Mouse (Mus musculus) stomach, embryonic 16.5 days (tissue): ENCODE data around the gene Hnrnpa1. TPM values are rescaled to one million over a fixed set of nuclear protein-coding genes. Genes with fewer than 3 reads are reported as not detected.

ENCODE experiments used
- ATAC-seq: fragments of 200-750 bp; cut with Nextera tagmentation; 2 replicates; pipeline ENCODE4 v1.8.0; 2017; ENCODE audit warnings: moderate number of reproducible peaks, moderate TSS enrichment; ENCODE audit not compliant: insufficient read depth, low FRiP score
- H3K27ac ChIP-seq: fragments of 300-500 bp; sonication (generic); 2 replicates; pipeline ENCODE4 v1.5.1; 2014; ENCODE audit warnings: low read length
- H3K27me3 ChIP-seq: fragments of 300-500 bp; sonication (generic); 2 replicates; pipeline ENCODE4 v1.6.1; 2014; ENCODE audit warnings: low read length, control low read depth, mixed read lengths; ENCODE audit not compliant: control insufficient read depth, insufficient read depth
- H3K36me3 ChIP-seq: fragments of 300-500 bp; sonication (generic); 2 replicates; pipeline ENCODE4 v1.6.1; 2014; ENCODE audit warnings: low read length; ENCODE audit not compliant: control insufficient read depth, insufficient read depth
- H3K4me1 ChIP-seq: fragments of 300-500 bp; sonication (generic); 2 replicates; pipeline ENCODE4 v1.6.1; 2014; ENCODE audit warnings: low read length, control low read depth, mixed read lengths; ENCODE audit not compliant: control insufficient read depth, insufficient read depth
- H3K4me2 ChIP-seq: fragments of 300-500 bp; sonication (generic); 2 replicates; pipeline ENCODE4 v1.6.1; 2014; ENCODE audit warnings: low read depth, low read length, mixed read lengths
- H3K4me3 ChIP-seq: fragments of 300-500 bp; sonication (generic); replicated peaks from 2 replicates; pipeline ENCODE4 v1.5.1; 2014; ENCODE audit warnings: mild to moderate bottlenecking, low read length
- H3K9ac ChIP-seq: fragments of 300-500 bp; sonication (generic); 2 replicates; pipeline ENCODE4 v1.6.1; 2014; ENCODE audit warnings: low read length
- H3K9me3 ChIP-seq: fragments of 300-500 bp; sonication (generic); replicated peaks from 2 replicates; pipeline ENCODE4 v1.6.1; 2016; ENCODE audit warnings: low read length, control low read depth; ENCODE audit not compliant: control insufficient read depth
- WGBS: fragments of 180-500 bp; shearing (Covaris S2); extraction: QIAGEN DNeasy Blood & Tissue Kit; methylation state at CpG from one replicate; pipeline ENCODE4 v1.1.7; 2014; 5-methylcytosine and 5-hydroxymethylcytosine counted together
- polyA plus RNA-seq: library from polyadenylated mRNA; unstranded; fragments of >200 nt; fragmentation: Nextera tagmentation; extraction: Ambion mirVana; gene quantifications from 2 replicates; pipeline ENCODE4 v1.2.1, GENCODE M21; 2015

Hnrnpa1 gene
- 525 and 529 TPM in 2 replicates for polyA plus RNA-seq

- Histone ChIP-seq H3K36me3 (peaks cover 20% of the 10 kb centered on the region), H3K27me3 (no peaks in the 10 kb centered on the region), H3K27ac (peak within 1 kb of the TSS; percentile 94), H3K9me3 (no peaks in the 10 kb centered on the region), H3K4me1 (peaks cover 25% of the 10 kb centered on the region), H3K9ac (peak within 1 kb of the TSS; percentile 83), H3K4me2 (peak within 1 kb of the TSS; percentile 72), H3K4me3 (peak within 1 kb of the TSS; percentile 66)
- WGBS: under 1% methylated on average over 47 of the region's 47 CpGs
- peak; percentile 92 for ATAC-seq
These were observed at the start of gene Hnrnpa1 for GRCm38 (mm10) chr15:103240160-103241028. TSS of gene Hnrnpa1 (plus strand) at chr15:103240432.

DNA sequence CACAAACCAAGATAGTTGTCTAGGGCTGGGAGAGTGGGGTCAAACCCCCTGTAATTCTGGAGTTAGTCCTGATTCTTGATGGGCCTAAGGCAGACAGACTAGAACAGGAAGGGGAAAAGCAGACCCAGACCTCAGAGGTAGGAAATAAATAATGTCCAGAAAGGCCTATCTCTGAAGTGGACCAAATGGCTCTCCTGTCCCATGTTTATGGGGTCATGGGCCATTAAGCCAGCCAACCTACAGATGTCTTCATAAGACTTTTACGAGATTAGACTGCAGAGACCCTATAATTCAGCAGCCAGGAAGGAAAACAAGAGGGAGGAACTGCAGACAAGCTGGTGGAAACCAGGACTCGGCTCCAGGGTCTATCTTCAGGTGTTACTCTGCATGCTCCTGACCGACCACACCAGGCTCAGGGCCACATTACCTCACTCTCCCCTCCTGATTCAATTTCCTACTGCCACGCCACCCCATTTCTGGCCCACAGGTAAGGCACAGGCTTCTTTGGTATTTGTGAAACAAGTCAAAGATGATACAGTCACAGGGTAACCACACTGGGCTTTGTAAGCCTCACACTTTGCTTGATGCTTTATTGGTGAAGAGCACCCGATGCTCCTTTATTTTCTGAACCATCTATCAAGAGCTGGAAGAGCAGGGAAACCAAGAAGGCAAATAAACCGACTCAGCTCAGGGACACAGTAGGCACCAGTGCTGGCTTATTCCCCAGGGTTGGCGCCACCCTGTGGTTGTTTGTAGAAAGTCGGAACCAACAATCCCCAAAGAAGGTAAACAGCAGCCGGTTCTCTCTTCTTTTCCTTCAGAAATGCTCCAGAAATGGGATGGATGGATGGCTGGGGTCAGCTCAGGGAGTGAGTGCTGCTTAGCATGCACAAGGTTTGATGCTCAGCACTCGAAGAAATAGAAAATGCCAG is 49.4 kb upstream of the Hnrnpa1 start:
- no peaks in the 10 kb centered on the region for H3K27me3 ChIP-seq
- no peak overlapping the region for H3K4me3 ChIP-seq
- no peak overlapping the region for H3K27ac ChIP-seq
- 60% methylated on average over 10 of the region's 10 CpGs for WGBS
- H3K4me1 ChIP-seq: no peaks in the 10 kb centered on the region
- H3K9me3 ChIP-seq: no peaks in the 10 kb centered on the region
- no peak overlapping the region for H3K9ac ChIP-seq
- no peaks in the 10 kb centered on the region for H3K36me3 ChIP-seq
- H3K4me2 ChIP-seq: no peak overlapping the region
- no peak for ATAC-seq

- H3K36me3 ChIP-seq: no peaks in the 10 kb centered on the region
These were observed 46.6 kb upstream of the Hnrnpa1 start for GRCm38 (mm10) chr15:103193606-103194005.

DNA sequence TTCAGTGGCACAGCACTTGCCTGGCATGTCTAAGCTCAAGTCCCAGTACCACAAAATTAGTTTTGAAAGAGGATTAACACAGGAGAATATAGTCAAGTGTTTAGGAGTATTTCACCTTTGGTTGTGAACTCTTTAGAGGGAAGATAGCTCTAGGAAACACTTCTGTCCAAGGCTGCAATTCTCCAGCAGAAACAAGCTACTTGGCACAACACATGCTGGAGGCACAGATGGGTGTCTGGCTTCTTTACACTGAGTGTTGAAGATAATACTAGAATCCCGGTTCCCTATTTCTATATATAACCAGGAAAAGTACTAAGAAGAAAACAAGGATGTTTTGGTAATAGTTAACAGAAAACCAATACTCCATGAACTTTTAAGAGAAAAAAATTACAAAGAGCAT is 43.4 kb upstream of the Hnrnpa1 start:
- Histone ChIP-seq H3K27me3 (no peaks in the 10 kb centered on the region), H3K9me3 (no peaks in the 10 kb centered on the region), H3K9ac (no peak overlapping the region), H3K4me2 (no peak overlapping the region), H3K4me1 (no peaks in the 10 kb centered on the region), H3K4me3 (no peak overlapping the region), H3K36me3 (peaks cover 7% of the 10 kb centered on the region; the same call in 1 of the 2 replicates), H3K27ac (no peak overlapping the region)
- 76% methylated on average over 1 of the region's 1 CpGs for WGBS
- ATAC-seq: no peak

More at GRCm38 (mm10) chr15:103193606-103194005, 46.6 kb upstream of the Hnrnpa1 start:
- Histone ChIP-seq H3K9me3 (no peaks in the 10 kb centered on the region), H3K4me3 (no peak overlapping the region), H3K27me3 (no peaks in the 10 kb centered on the region), H3K9ac (no peak overlapping the region), H3K4me2 (no peak overlapping the region), H3K27ac (no peak overlapping the region), H3K4me1 (no peaks in the 10 kb centered on the region)
- WGBS: 72% methylated on average over 2 of the region's 2 CpGs
- no peak for ATAC-seq

DNA sequence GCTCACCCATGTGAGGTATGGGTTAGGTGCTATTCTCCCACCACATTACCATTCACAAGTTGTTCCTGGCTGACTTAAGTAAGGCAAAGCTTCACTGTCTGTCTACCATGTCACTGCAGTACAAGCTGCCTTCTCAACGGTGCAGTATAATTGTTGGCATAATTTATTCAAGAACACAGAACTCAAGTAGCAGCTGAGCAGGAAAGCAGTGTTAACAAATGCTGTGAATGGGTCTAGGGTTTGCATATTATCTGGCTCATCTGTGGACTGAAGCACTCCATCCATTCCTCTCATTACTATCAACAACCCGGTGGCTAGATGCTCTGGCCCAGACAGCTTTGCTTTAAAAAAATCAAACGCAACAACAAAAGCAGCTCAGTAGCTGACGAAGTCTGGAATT is 42.4 kb upstream of the Hnrnpa1 start:
- H3K27ac ChIP-seq: no peak overlapping the region
- H3K9me3 ChIP-seq: no peaks in the 10 kb centered on the region
- no peak overlapping the region for H3K9ac ChIP-seq
- peaks cover 3% of the 10 kb centered on the region; the same call in 1 of the 2 replicates for H3K4me1 ChIP-seq
- no peak overlapping the region for H3K4me2 ChIP-seq
- H3K27me3 ChIP-seq: no peaks in the 10 kb centered on the region
- H3K36me3 ChIP-seq: peaks cover 7% of the 10 kb centered on the region; the same call in 1 of the 2 replicates
- ATAC-seq: no peak
- WGBS: 82% methylated on average over 4 of the region's 4 CpGs
- no peak overlapping the region for H3K4me3 ChIP-seq

DNA sequence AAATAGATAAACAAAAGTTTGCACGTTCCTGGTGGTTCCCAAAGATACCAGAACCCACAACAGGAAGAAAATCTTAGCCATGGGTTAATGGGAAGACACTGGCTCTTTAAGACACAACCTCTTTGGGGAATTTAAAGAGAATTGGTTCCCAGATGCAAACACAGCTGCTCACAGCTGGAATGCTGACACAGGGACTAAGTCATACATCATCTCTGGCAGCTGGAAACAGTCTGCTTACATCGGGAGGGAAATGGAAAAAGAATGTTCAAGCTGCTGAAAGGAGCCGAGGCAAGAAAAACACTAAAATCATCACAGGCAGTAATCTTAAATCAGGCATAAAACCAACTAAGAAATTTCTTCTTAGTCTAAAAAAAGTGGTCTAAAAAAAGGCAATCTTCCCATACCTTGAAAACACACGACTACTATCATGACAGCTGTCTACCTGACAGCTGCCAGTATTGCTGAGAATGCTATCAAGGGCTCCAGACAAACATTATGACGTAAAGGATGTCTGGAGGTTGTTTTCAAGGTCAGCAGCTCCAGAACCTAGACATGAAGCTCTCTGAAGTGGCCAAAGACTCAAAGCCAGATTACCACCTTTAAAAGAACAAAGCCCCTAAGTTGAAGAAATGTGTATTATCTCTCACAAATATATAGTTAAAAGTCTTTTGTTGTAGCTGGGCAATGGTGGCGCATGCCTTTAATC is 38.0 kb upstream of the Hnrnpa1 start:
- peak; percentile 81 for ATAC-seq

GRCm38 (mm10) chr15:103205156-103205555 is 35.1 kb upstream of the Hnrnpa1 start:
- H3K27ac ChIP-seq: no peak overlapping the region
- H3K9ac ChIP-seq: no peak overlapping the region
- 49% methylated on average over 2 of the region's 2 CpGs for WGBS
- H3K27me3 ChIP-seq: no peaks in the 10 kb centered on the region
- no peak overlapping the region for H3K4me2 ChIP-seq
- H3K36me3 ChIP-seq: peaks cover 8% of the 10 kb centered on the region; the same call in 1 of the 2 replicates
- H3K9me3 ChIP-seq: no peaks in the 10 kb centered on the region
- H3K4me1 ChIP-seq: peaks cover 3% of the 10 kb centered on the region; the same call in 1 of the 2 replicates
- ATAC-seq: no peak
- H3K4me3 ChIP-seq: no peak overlapping the region

More for the DNA sequence above, 38.0 kb upstream of the Hnrnpa1 start:
- Histone ChIP-seq H3K27me3 (no peaks in the 10 kb centered on the region), H3K4me2 (peak overlapping the region; percentile 9; the same call in 1 of the 2 replicates), H3K9ac (no peak overlapping the region), H3K27ac (peak overlapping the region; percentile 68), H3K4me3 (no peak overlapping the region), H3K9me3 (no peaks in the 10 kb centered on the region), H3K4me1 (peaks cover 3% of the 10 kb centered on the region; the same call in 1 of the 2 replicates), H3K36me3 (peaks cover 9% of the 10 kb centered on the region; the same call in 1 of the 2 replicates)
- WGBS: 31% methylated on average over 6 of the region's 6 CpGs

DNA sequence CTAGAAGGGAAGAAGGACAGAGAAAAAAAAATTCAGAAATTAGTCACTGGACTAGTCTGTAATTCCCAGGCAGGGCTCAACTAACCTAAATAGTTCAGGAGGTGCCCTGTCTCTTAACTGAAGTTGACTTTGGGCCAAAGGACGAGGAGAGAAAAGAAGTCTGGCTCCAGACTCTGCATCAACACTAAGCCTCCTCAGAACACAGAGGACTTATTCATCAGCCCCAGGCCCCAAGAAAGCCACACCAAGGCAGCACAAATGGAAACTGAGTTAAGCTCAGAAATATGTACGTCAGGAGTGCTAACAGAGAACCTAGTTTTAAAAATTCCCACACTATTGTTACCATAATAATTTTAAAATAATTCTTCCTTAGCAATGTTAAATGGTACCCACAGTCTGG is 26.1 kb upstream of the Hnrnpa1 start:
- 39% methylated on average over 2 of the region's 2 CpGs for WGBS
- Histone ChIP-seq H3K4me1 (peaks cover 14% of the 10 kb centered on the region; the same call in 1 of the 2 replicates), H3K36me3 (peaks cover 16% of the 10 kb centered on the region; the same call in 1 of the 2 replicates), H3K9me3 (no peaks in the 10 kb centered on the region), H3K4me3 (peak overlapping the region; percentile 27), H3K9ac (peak overlapping the region; percentile 36; the same call in 1 of the 2 replicates), H3K27me3 (no peaks in the 10 kb centered on the region), H3K4me2 (peak overlapping the region; percentile 43), H3K27ac (peak overlapping the region; percentile 70)
- ATAC-seq: no peak
